In the genomic region with DNA sequence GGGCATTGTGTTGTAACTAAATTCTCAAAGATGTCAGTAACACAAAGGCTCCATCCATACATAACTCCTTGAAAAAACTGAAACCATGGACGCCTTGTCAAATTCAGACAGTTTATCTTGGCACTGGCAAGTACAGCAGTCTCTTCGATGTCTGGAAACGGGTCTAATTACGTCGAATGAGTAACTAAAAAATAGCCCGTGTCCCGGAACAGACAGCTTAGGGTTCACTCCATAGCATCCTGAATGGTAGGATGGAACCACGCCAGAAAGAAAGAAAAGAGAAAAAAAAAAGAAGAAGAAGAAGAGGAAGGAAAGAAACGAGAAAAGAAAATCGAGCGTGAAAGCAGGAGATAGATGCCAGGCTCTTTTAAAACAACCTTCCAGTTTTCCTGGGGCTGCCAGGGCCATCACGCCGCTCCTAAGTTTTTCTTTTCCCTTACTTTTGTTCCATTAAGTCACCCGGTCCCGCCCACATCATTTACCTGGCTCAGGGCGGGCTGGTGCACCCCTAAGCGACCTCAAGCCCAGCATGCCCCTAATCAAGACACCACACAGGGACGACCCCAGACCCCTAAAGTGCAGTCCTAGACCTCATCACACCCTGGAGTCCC, we compare ENCODE assay signal across 8 mouse cellular contexts. TPM values are rescaled to one million over a fixed set of nuclear protein-coding genes. Genes with fewer than 3 reads are reported as not detected.
DNase-seq lines count a peak whose midpoint lies in the region; ATAC-seq and TF ChIP-seq lines count a peak whose summit lies in the region.

No protein-coding gene starts in this region.

- no peak for TF ChIP-seq CTCF in thymus, adult 2 months (IDR thresholded peaks at IDR 0.05; ENCODE audit: borderline replicate concordance, control insufficient read depth, extremely low read depth, insufficient read depth, low read length, poor library complexity)

- H3K36me3 ChIP-seq in thymus, adult 2 months (ENCODE audit: control insufficient read depth, insufficient read depth, low read length): no peaks in the 10 kb centered on the region
- H3K36me3 ChIP-seq in liver, embryonic 12.5 days: no peaks in the 10 kb centered on the region

- no peak overlapping the region for H3K27ac ChIP-seq in thymus, adult 2 months (ENCODE audit: control insufficient read depth, insufficient read depth, low read length)
- H3K27ac ChIP-seq in liver, embryonic 12.5 days: peak overlapping the region; percentile 90

- H3K4me3 ChIP-seq in thymus, adult 2 months (ENCODE audit: control insufficient read depth, insufficient read depth, low read length): peak overlapping the region; percentile 30
- H3K4me3 ChIP-seq in liver, embryonic 12.5 days: peak overlapping the region; percentile 82

- DNase-seq in embryo, embryonic 10.5 days (ENCODE audit: low spot score): peak; percentile 20
- no peak for DNase-seq in embryo, embryonic 9.5 days (ENCODE audit: extremely low spot score)
- DNase-seq in thymus, adult 2 months: no peak
- no peak for DNase-seq in thymus, postnatal 10 days (ENCODE audit: low spot score in 2 of 2)
- no peak for DNase-seq in right cerebral cortex, postnatal 14 days
- no peak for DNase-seq in gastrocnemius, postnatal 4 days (ENCODE audit: low spot score in 2 of 2)
- DNase-seq in adrenal gland, adult 8-10 months: no peak

- no peaks in the 10 kb centered on the region; the same call in 1 of the 2 replicates for H3K27me3 ChIP-seq in thymus, adult 2 months (ENCODE audit: control insufficient read depth, insufficient read depth, low read length)
- peaks cover 19% of the 10 kb centered on the region for H3K27me3 ChIP-seq in liver, embryonic 12.5 days (replicated peaks)

- peak overlapping the region; percentile 91 for H3K9ac ChIP-seq in liver, embryonic 12.5 days

- TF ChIP-seq POLR2A in thymus, adult 2 months (IDR thresholded peaks at IDR 0.05; ENCODE audit: control insufficient read depth, extremely low read depth, insufficient read depth, low read length, poor library complexity): no peak

- peak overlapping the region; percentile 98 for H3K4me2 ChIP-seq in liver, embryonic 12.5 days

- no peak for ATAC-seq in liver, embryonic 12.5 days

- peaks cover 2% of the 10 kb centered on the region; the same call in 1 of the 2 replicates for H3K4me1 ChIP-seq in thymus, adult 2 months (replicated peaks; ENCODE audit: control insufficient read depth, insufficient read depth, low read length)
- H3K4me1 ChIP-seq in liver, embryonic 12.5 days: peaks cover 40% of the 10 kb centered on the region

- WGBS in thymus, adult 2 months: 10% methylated on average over 18 of the region's 18 CpGs
- 7% methylated on average over 18 of the region's 18 CpGs for WGBS in liver, embryonic 12.5 days (ENCODE audit: insufficient replicate concordance)

- no peaks in the 10 kb centered on the region for H3K9me3 ChIP-seq in liver, embryonic 12.5 days (replicated peaks)

RNA-seq across cellular contexts. Expression of gene Myo1d, which starts 0.8 kb away (rescaled TPM):
- 4.6 and 5.9 TPM in 2 replicates for polyA plus RNA-seq in thymus, adult 2 months (2012; rRNA removed)
- 6.5 and 6.9 TPM in 2 replicates for polyA plus RNA-seq in liver, embryonic 12.5 days (2016; fragmentation: Nextera tagmentation; extraction: Ambion mirVana)
- 1 to 10 TPM; 7.4 to 8.4 TPM for total RNA-seq in gastrocnemius, postnatal 4 days (2021)
- total RNA-seq in adrenal gland, adult 8-10 months (2022): 100 to 1,000 TPM in 2 of 4 experiments, 10 to 100 TPM in 2; 62.6 to 107 (median 87.1) TPM

RNA-seq across cellular contexts. Expression of gene Tmem98, which starts 31.0 kb away (rescaled TPM):
- polyA plus RNA-seq in thymus, adult 2 months (2012; rRNA removed): 8.0 and 10.9 TPM in 2 replicates
- polyA plus RNA-seq in liver, embryonic 12.5 days (2016; fragmentation: Nextera tagmentation; extraction: Ambion mirVana): 19.6 and 20.1 TPM in 2 replicates
- 10 to 100 TPM; 13.5 to 13.7 TPM for total RNA-seq in gastrocnemius, postnatal 4 days (2021)
- 10 to 100 TPM; 35.5 to 87.0 (median 58.0) TPM for total RNA-seq in adrenal gland, adult 8-10 months (2022)

Comparison
In these comparisons a context has a peak if more than half of its experiments do, and no peak if none do; other contexts are left out.
1. RNA of gene Myo1d, which starts 0.8 kb away (total RNA-seq): 62.6 to 107 TPM in adrenal gland, adult 8-10 months; 7.4 to 8.4 TPM in gastrocnemius, postnatal 4 days; every median in the first group is over 4 times any median in the second.